Mouse (Mus musculus) liver, postnatal 0 days (tissue): ENCODE measurements around the gene Inpp5b. TPM values are rescaled to one million over a fixed set of nuclear protein-coding genes. Genes with fewer than 3 reads are reported as not detected.

ENCODE experiments used
- ATAC-seq: fragments of 200-750 bp; cut with Nextera tagmentation; 2 replicates; pipeline ENCODE4 v1.8.0; 2017; ENCODE audit warnings: mild to moderate bottlenecking, moderate library complexity
- DNase-seq: peaks from one replicate; pipeline ENCODE4 v3.0.0-alpha.2; 2016
- H3K27ac ChIP-seq: fragments of 300-500 bp; sonication (generic); 2 replicates; pipeline ENCODE4 v1.5.1; 2014; ENCODE audit warnings: antibody characterized with exemption, moderate library complexity, mild to moderate bottlenecking, low read depth
- H3K27me3 ChIP-seq: fragments of 300-500 bp; sonication (generic); 2 replicates; pipeline ENCODE4 v1.6.1; 2014; ENCODE audit warnings: low read length, control low read depth, mixed read lengths; ENCODE audit not compliant: insufficient read depth
- H3K36me3 ChIP-seq: fragments of 300-500 bp; sonication (generic); replicated peaks from 2 replicates; pipeline ENCODE4 v1.6.1; 2014; ENCODE audit warnings: mild to moderate bottlenecking, control low read depth, low read length, moderate library complexity, mixed read lengths; ENCODE audit not compliant: insufficient read depth
- H3K4me1 ChIP-seq: fragments of 300-500 bp; sonication (generic); 2 replicates; pipeline ENCODE4 v1.6.1; 2014; ENCODE audit warnings: antibody characterized with exemption, mild to moderate bottlenecking, control low read depth; ENCODE audit not compliant: insufficient read depth
- H3K4me2 ChIP-seq: fragments of 300-500 bp; sonication (generic); 2 replicates; pipeline ENCODE4 v1.6.1; 2014; ENCODE audit warnings: low read depth, mild to moderate bottlenecking, low read length, moderate library complexity, mixed read lengths
- H3K4me3 ChIP-seq: fragments of 300-500 bp; sonication (generic); 2 replicates; pipeline ENCODE4 v1.5.1; 2014; ENCODE audit warnings: low read depth, low read length
- H3K9ac ChIP-seq: fragments of 300-500 bp; sonication (generic); replicated peaks from 2 replicates; pipeline ENCODE4 v1.6.1; 2014; ENCODE audit warnings: mild to moderate bottlenecking, moderate library complexity
- H3K9me3 ChIP-seq: fragments of 300-500 bp; sonication (generic); 2 replicates; pipeline ENCODE4 v1.6.1; 2016; ENCODE audit warnings: mild to moderate bottlenecking, control low read depth, low read length, mixed read lengths
- CTCF ChIP-seq: sonication (generic); IDR thresholded peaks from 2 replicates; pipeline ENCODE4 v1.5.1; 2016; ENCODE audit warnings: antibody characterized with exemption, low read depth
- EP300 ChIP-seq: IDR thresholded peaks from 2 replicates; pipeline ENCODE4 v1.6.1; 2016; ENCODE audit warnings: antibody characterized with exemption, low read depth, mild to moderate bottlenecking
- WGBS: fragments of 180-500 bp; shearing (Covaris S2); extraction: QIAGEN DNeasy Blood & Tissue Kit; methylation state at CpG from one replicate; pipeline ENCODE4 v1.1.7; 2014; ENCODE audit not compliant: insufficient replicate concordance; 5-methylcytosine and 5-hydroxymethylcytosine counted together
- polyA plus RNA-seq: library from polyadenylated mRNA; unstranded; fragments of >200 nt; fragmentation: Nextera tagmentation; extraction: Ambion mirVana; gene quantifications from 2 replicates; pipeline ENCODE4 v1.2.1, GENCODE M21; 2015

The Inpp5b gene
- polyA plus RNA-seq, 1 experiment from 2014 or later, result 19.5 TPM

- TF ChIP-seq CTCF (no peak), EP300 (no peak)
- H3K27me3 ChIP-seq, result no peaks in the 10 kb centered on the region
- no peak overlapping the region for H3K27ac ChIP-seq
- WGBS, result 92% methylated on average over 6 of the region's 6 CpGs
- H3K9me3 ChIP-seq, result no peaks in the 10 kb centered on the region
- H3K4me3 ChIP-seq, result no peak overlapping the region
- H3K9ac ChIP-seq, result no peak overlapping the region
- DNase-seq, result no peak
- no peak overlapping the region for H3K4me2 ChIP-seq
- no peak for ATAC-seq
- no peaks in the 10 kb centered on the region for H3K4me1 ChIP-seq
- H3K36me3 ChIP-seq, result peaks cover 57% of the 10 kb centered on the region
Observed at GRCm38 (mm10) chr4:124824967-124825366, 83.3 kb downstream of the Inpp5b start.

- no peak for ATAC-seq
- Histone ChIP-seq H3K9ac (no peak overlapping the region), H3K27me3 (no peaks in the 10 kb centered on the region), H3K27ac (no peak overlapping the region), H3K4me2 (no peak overlapping the region), H3K36me3 (peaks cover 53% of the 10 kb centered on the region), H3K9me3 (no peaks in the 10 kb centered on the region), H3K4me1 (no peaks in the 10 kb centered on the region), H3K4me3 (no peak overlapping the region)
- no peak for DNase-seq
- TF ChIP-seq CTCF, result no peak
- TF ChIP-seq EP300, result no peak
- 95% methylated on average over 21 of the region's 21 CpGs for WGBS
Observed at GRCm38 (mm10) chr4:124825371-124825965, 83.8 kb downstream of the Inpp5b start.

GRCm38 (mm10) chr4:124829671-124830070, 88.0 kb downstream of the Inpp5b start:
- H3K9me3 ChIP-seq, result no peaks in the 10 kb centered on the region
- DNase-seq, result no peak
- ATAC-seq, result no peak
- no peaks in the 10 kb centered on the region for H3K27me3 ChIP-seq
- no peak overlapping the region for H3K4me2 ChIP-seq
- H3K9ac ChIP-seq, result no peak overlapping the region
- H3K27ac ChIP-seq, result no peak overlapping the region
- H3K4me1 ChIP-seq, result no peaks in the 10 kb centered on the region
- 74% methylated on average over 5 of the region's 5 CpGs for WGBS
- no peak overlapping the region for H3K4me3 ChIP-seq
- H3K36me3 ChIP-seq, result peaks cover 50% of the 10 kb centered on the region
- no peak for TF ChIP-seq CTCF
- TF ChIP-seq EP300, result no peak

DNA sequence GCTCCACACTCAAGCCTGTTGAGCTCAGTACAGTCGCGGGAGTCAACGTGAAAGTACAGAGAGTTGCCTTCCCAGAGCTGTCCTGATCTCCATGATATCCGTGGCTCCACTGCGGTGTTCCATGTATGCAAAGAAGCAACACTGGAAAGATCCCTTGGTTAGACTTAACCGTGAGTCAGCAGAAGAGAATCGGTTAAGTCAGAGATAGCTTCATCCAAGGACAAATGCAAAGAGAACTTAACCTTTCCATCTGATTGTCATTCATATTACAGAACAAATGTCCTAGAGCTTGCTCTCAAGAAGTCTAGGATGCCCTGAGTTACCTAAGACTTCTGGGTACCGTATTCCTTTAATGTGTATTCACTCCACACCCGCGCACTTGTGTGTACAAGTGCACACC, 91.1 kb downstream of the Inpp5b start:
- Histone ChIP-seq H3K27ac (no peak overlapping the region), H3K9ac (no peak overlapping the region), H3K4me1 (no peaks in the 10 kb centered on the region), H3K4me2 (no peak overlapping the region), H3K4me3 (no peak overlapping the region), H3K9me3 (no peaks in the 10 kb centered on the region), H3K36me3 (peaks cover 45% of the 10 kb centered on the region), H3K27me3 (no peaks in the 10 kb centered on the region)
- ATAC-seq (no peak), DNase-seq (no peak)
- TF ChIP-seq CTCF, result no peak
- TF ChIP-seq EP300, result no peak
- WGBS, result 93% methylated on average over 10 of the region's 10 CpGs

DNA sequence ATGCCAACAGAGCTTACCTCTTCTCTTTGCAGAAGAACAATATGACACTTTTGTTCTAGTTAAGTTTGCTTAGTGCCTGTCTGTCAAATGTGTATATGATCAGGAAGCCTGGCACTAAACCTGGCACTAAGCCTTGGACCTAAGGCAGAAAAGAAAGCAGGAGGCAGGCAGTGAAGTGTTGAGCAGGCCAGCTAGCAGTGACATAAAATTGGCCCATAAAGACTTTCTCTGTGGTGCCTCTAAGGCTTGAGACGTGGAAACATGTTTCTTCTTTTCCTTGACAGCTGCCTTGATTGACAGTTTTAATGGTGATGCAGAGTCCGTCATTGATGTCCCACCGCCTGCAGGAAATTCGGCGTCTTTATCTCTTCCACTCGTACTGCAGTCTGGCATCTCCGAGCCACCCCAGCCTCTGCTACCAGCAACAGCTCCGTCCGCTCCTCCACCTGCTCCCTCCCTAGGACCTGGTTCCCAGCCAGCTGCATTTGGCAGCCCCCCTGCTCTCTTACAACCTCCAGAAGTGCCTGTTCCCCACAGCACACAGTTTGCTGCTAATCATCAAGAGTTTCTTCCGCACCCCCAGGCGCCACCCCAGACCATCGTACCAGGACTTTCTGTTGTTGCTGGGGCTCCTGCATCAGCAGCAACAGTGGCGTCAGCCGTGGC, 96.5 kb downstream of the Inpp5b start:
- H3K36me3 ChIP-seq, result peaks cover 46% of the 10 kb centered on the region
- H3K4me2 ChIP-seq, result no peak overlapping the region
- DNase-seq (no peak), ATAC-seq (no peak)
- no peak for TF ChIP-seq EP300
- TF ChIP-seq CTCF, result no peak
- no peaks in the 10 kb centered on the region for H3K27me3 ChIP-seq
- H3K27ac ChIP-seq, result no peak overlapping the region
- WGBS, result 78% methylated on average over 14 of the region's 14 CpGs
- no peaks in the 10 kb centered on the region for H3K4me1 ChIP-seq
- no peak overlapping the region for H3K4me3 ChIP-seq
- H3K9ac ChIP-seq, result no peak overlapping the region
- H3K9me3 ChIP-seq, result no peaks in the 10 kb centered on the region

DNA sequence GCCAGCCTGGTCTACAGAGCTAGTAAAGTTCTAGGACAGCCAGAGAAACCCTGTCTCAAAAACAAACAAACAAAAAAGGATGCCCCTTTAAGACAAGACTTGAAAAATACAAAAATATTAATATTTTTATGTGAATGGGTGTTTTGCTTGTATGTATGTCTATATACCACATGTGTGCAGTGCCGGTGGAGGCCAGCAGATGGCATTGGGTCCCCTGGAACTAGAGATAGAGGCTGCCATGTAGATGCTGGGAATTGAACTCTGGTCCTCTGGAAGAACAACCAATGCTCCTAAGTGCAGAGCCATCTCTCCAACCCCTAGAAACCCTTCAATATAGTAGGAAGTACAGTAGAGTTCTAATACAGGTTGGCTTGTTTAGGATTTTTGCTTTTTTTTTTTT, 99.3 kb downstream of the Inpp5b start:
- no peak overlapping the region for H3K27ac ChIP-seq

More for the DNA sequence above, 99.3 kb downstream of the Inpp5b start:
- TF ChIP-seq CTCF, result peak; percentile 44
- TF ChIP-seq EP300, result no peak
- DNase-seq, result no peak
- Histone ChIP-seq H3K4me3 (no peak overlapping the region), H3K4me2 (no peak overlapping the region), H3K36me3 (peaks cover 41% of the 10 kb centered on the region), H3K4me1 (no peaks in the 10 kb centered on the region), H3K9ac (no peak overlapping the region), H3K9me3 (no peaks in the 10 kb centered on the region), H3K27me3 (no peaks in the 10 kb centered on the region)
- no peak for ATAC-seq
- WGBS, result 97% methylated on average over 1 of the region's 1 CpGs
